Mouse (Mus musculus) small intestine, adult 2 months (tissue): ENCODE measurements around the gene Sec31b.

Experiments
- CTCF ChIP-seq: fragments of 200-500 bp; IDR thresholded peaks from 2 replicates; pipeline ENCODE4 v1.5.1; 2012; ENCODE audit warnings: low read depth, mild to moderate bottlenecking, control low read depth, inconsistent platforms, low read length, moderate library complexity, mixed read lengths; ENCODE audit not compliant: insufficient replicate concordance, insufficient read length; ENCODE audit errors: extremely low read depth
- POLR2A ChIP-seq: fragments of 200-500 bp; IDR thresholded peaks from 2 replicates; pipeline ENCODE4 v1.6.1; 2012; ENCODE audit warnings: low read depth, mild to moderate bottlenecking, control low read depth, inconsistent platforms, low read length, moderate library complexity

GRCm38 (mm10) chr19:44544775-44545174 lies 889 bp downstream of the Sec31b start:
- peak; percentile 77; the same call in 1 of the 2 replicates for TF ChIP-seq CTCF
- TF ChIP-seq POLR2A: no peak
